Mouse (Mus musculus): ENCODE data around the gene Olfr1080. TPM values are rescaled to one million over a fixed set of nuclear protein-coding genes. Genes with fewer than 3 reads are reported as not detected.

Olfr1080 gene
- not detected for total RNA-seq (2023)

DNA sequence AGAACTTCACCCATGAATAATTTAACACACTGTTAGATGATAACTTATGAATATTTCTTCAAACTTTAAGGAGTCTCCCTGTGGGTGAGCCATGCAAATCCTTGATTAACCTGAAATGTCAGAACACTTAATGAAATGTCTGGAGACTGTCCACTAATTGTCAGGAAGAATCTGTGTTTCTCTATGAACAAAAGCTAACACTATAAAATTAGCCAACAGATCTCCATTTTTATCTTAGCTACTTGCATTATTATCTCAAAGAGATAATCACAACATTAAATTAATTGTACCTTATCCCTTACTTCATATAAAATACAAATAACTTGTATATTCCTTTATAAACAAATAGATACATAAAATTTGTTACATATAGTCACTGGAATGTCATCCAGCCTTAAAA is at the start of gene Olfr1080:
TSS of gene Olfr1080 (minus strand) at position 101 of the 400 bp plus-strand sequence.

DNA sequence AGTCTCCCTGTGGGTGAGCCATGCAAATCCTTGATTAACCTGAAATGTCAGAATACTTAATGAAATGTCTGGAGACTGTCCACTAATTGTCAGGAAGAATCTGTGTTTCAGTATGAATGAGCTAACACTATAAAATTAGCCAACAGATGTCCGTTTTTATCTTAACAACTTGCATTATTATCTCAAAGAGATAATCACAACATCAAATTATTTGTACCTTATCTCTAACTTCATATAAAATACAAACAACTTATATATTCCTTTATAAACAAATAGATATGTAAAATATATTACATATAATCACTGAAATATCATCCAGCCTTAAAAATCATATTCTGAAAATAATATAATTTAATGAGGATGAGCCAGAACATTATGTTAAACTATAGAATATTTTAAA is 40.8 kb upstream of the Olfr1080 start, which contains the start of gene Olfr1082:
TSS of gene Olfr1082 (minus strand) at position 101 of the 400 bp plus-strand sequence.

GRCm38 (mm10) chr2:86542380-86542779 is 15.7 kb downstream of the Olfr1080 start, which contains the start of gene Olfr1079:
TSS of gene Olfr1079 (minus strand) at chr2:86542480.

GRCm38 (mm10) chr2:86508161-86508560 is 49.9 kb downstream of the Olfr1080 start, which contains the start of gene Olfr1076:
TSS of gene Olfr1076 (plus strand) at chr2:86508461.

Other genes starting within 250 kb of the Olfr1080 start
- gene Olfr1053, start 243.0 kb downstream of the Olfr1080 start, total RNA-seq (2023) = not detected
- gene Olfr1054, start 222.8 kb downstream of the Olfr1080 start, total RNA-seq (2023) = not detected
- gene Olfr1055, start 208.0 kb downstream of the Olfr1080 start, total RNA-seq (2023) = not detected
- gene Olfr1056, start 195.8 kb downstream of the Olfr1080 start, total RNA-seq (2023) = not detected
- not detected for gene Olfr1057, start 179.8 kb downstream of the Olfr1080 start, total RNA-seq (2023)
- gene Olfr1058, start 169.7 kb downstream of the Olfr1080 start, total RNA-seq (2023) = not detected
- not detected for gene Olfr1061, start 144.2 kb downstream of the Olfr1080 start, total RNA-seq (2023)
- not detected for gene Olfr1062, start 131.5 kb downstream of the Olfr1080 start, total RNA-seq (2023)
- not detected for gene Olfr1065, start 107.6 kb downstream of the Olfr1080 start, total RNA-seq (2023)
- not detected for gene Olfr1066, start 102.0 kb downstream of the Olfr1080 start, total RNA-seq (2023)
- gene Olfr228, start 70.8 kb downstream of the Olfr1080 start, total RNA-seq (2023) = not detected
- gene Olfr1076, start 49.8 kb downstream of the Olfr1080 start, total RNA-seq (2023) = not detected
- gene Olfr1079, start 15.8 kb downstream of the Olfr1080 start, total RNA-seq (2023) = not detected
- not detected for gene Olfr1082, start 40.7 kb upstream of the Olfr1080 start, total RNA-seq (2023)
- gene Olfr1084, start 81.5 kb upstream of the Olfr1080 start, total RNA-seq (2023) = not detected
- not detected for gene Olfr1085, start 103.8 kb upstream of the Olfr1080 start, total RNA-seq (2023)
- gene Olfr1086, start 121.9 kb upstream of the Olfr1080 start, total RNA-seq (2023) = not detected
- not detected for gene Olfr1087, start 140.2 kb upstream of the Olfr1080 start, total RNA-seq (2023)
- not detected for gene Olfr1089, start 175.5 kb upstream of the Olfr1080 start, total RNA-seq (2023)
- not detected for gene Olfr1090, start 200.8 kb upstream of the Olfr1080 start, total RNA-seq (2023)
- not detected for gene Olfr1093, start 224.2 kb upstream of the Olfr1080 start, total RNA-seq (2023)

Measured in neutrophil, adult 59 days (primary cell).